Mouse (Mus musculus): ENCODE results near the gene Lrrc20.
A peak's percentile ranks its signal among the peaks of the same experiment; 100 is the strongest.
"Not testable (repeated sequence)": the region's sequence is repeated elsewhere in the genome, so short reads cannot be mapped to it uniquely, and the experiment has no call there.

The Lrrc20 gene

GRCm38 (mm10) chr10:61475594-61476439, at the start of gene Lrrc20:
Gene Lrrc20, plus strand, starts transcription at chr10:61475801.
- peak; percentile 93 for DNase-seq (ENCODE audit: low spot score)

GRCm38 (mm10) chr10:61426251-61426757, 49.3 kb upstream of the Lrrc20 start:
- DNase-seq (ENCODE audit: low spot score), result no peak

GRCm38 (mm10) chr10:61427951-61428350, 47.6 kb upstream of the Lrrc20 start:
- DNase-seq (ENCODE audit: low spot score), result no peak

- no peak for DNase-seq (ENCODE audit: low spot score)
Observed at GRCm38 (mm10) chr10:61428416-61428815, 47.2 kb upstream of the Lrrc20 start.

GRCm38 (mm10) chr10:61429043-61429442, 46.6 kb upstream of the Lrrc20 start:
- DNase-seq (ENCODE audit: low spot score), result no peak

GRCm38 (mm10) chr10:61431375-61431774, 44.2 kb upstream of the Lrrc20 start:
- no peak for DNase-seq (ENCODE audit: low spot score)

GRCm38 (mm10) chr10:61440202-61440800, 35.3 kb upstream of the Lrrc20 start:
- no peak for DNase-seq (ENCODE audit: low spot score)

GRCm38 (mm10) chr10:61443456-61443855, 32.1 kb upstream of the Lrrc20 start:
- no peak for DNase-seq (ENCODE audit: low spot score)

GRCm38 (mm10) chr10:61443876-61444275, 31.7 kb upstream of the Lrrc20 start:
- no peak for DNase-seq (ENCODE audit: low spot score)

- no peak for DNase-seq (ENCODE audit: low spot score)
Observed at GRCm38 (mm10) chr10:61445016-61445415, 30.6 kb upstream of the Lrrc20 start.

GRCm38 (mm10) chr10:61447581-61448353, 27.8 kb upstream of the Lrrc20 start:
- no peak for DNase-seq (ENCODE audit: low spot score)

- peak; percentile 37 for DNase-seq (ENCODE audit: low spot score)
Observed at GRCm38 (mm10) chr10:61448834-61449233, 26.8 kb upstream of the Lrrc20 start.

- peak; percentile 35 for DNase-seq (ENCODE audit: low spot score)
Observed at GRCm38 (mm10) chr10:61451463-61451930, 24.1 kb upstream of the Lrrc20 start.

GRCm38 (mm10) chr10:61451931-61452617, 23.5 kb upstream of the Lrrc20 start:
- peak; percentile 40 for DNase-seq (ENCODE audit: low spot score)

- peak; percentile 99 for DNase-seq (ENCODE audit: low spot score)
Observed at GRCm38 (mm10) chr10:61452645-61453044, 23.0 kb upstream of the Lrrc20 start, which contains the start of gene Eif4ebp2. Gene Eif4ebp2, minus strand, starts transcription at chr10:61452661.

GRCm38 (mm10) chr10:61453171-61453570, 22.4 kb upstream of the Lrrc20 start:
- not testable (repeated sequence) for DNase-seq (ENCODE audit: low spot score)

- no peak for DNase-seq (ENCODE audit: low spot score)
Observed at GRCm38 (mm10) chr10:61457182-61457581, 18.4 kb upstream of the Lrrc20 start.

GRCm38 (mm10) chr10:61465009-61465408, 10.6 kb upstream of the Lrrc20 start:
- peak; percentile 61 for DNase-seq (ENCODE audit: low spot score)

GRCm38 (mm10) chr10:61466242-61466641, 9.4 kb upstream of the Lrrc20 start:
- DNase-seq (ENCODE audit: low spot score), result no peak

GRCm38 (mm10) chr10:61466873-61467272, 8.7 kb upstream of the Lrrc20 start:
- DNase-seq (ENCODE audit: low spot score), result no peak

GRCm38 (mm10) chr10:61468900-61469299, 6.7 kb upstream of the Lrrc20 start:
- DNase-seq (ENCODE audit: low spot score), result no peak

GRCm38 (mm10) chr10:61473640-61474039, 2.0 kb upstream of the Lrrc20 start:
- no peak for DNase-seq (ENCODE audit: low spot score)
